Mouse (Mus musculus): ENCODE measurements around the gene Gfod1. TPM values are rescaled to one million over a fixed set of nuclear protein-coding genes. Genes with fewer than 3 reads are reported as not detected.

The Gfod1 gene
- total and polyA plus RNA-seq, 2 experiments from 2014 or later, result 2.4 to 22.4 TPM

DNA sequence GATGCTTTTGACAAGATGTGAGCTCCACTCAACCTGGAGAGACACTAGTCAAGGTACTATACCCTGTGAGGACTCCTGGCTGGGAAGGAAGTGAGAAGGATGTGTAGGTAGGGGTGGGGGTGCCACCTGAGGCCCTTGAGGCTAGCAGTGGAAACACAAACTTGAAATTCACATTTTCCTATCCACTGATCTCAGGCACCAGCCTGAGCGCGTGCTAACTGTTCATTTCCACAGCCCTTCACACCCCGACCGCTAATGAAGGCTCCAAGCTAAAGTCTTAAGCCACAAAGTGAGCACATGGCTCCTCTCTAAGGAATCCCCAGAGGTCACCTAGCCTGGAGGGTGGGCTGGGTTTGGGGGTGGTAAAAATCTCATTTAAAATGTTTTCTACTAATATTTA, 57.1 kb downstream of the Gfod1 start:
- Histone ChIP-seq H3K36me3 (ENCODE audit: insufficient read depth, low read length) (peaks cover 7% of the 10 kb centered on the region; the same call in 1 of the 2 replicates), H3K27me3 (ENCODE audit: insufficient read depth, low read length) (no peaks in the 10 kb centered on the region), H3K27ac (ENCODE audit: low read depth, low read length) (no peak overlapping the region), H3K9me3 (ENCODE audit: low read length) (no peaks in the 10 kb centered on the region), H3K4me1 (ENCODE audit: insufficient read depth, low read length) (0 out of 2 replicates have a peak, but pooled peaks cover 1% of the 10 kb centered on the region), H3K9ac (replicated peaks; ENCODE audit: low read length, poor library complexity, severe bottlenecking) (no peak overlapping the region), H3K4me2 (ENCODE audit: low read depth, low read length, poor library complexity, severe bottlenecking) (no peak overlapping the region), H3K4me3 (ENCODE audit: low read depth, low read length) (no peak overlapping the region)
- ATAC-seq (ENCODE audit: low FRiP score), result no peak
- TF ChIP-seq CTCF (IDR thresholded peaks at IDR 0.05), result no peak
- 94% methylated on average over 4 of the region's 4 CpGs for WGBS
- DNase-seq (ENCODE audit: low spot score), result no peak

DNA sequence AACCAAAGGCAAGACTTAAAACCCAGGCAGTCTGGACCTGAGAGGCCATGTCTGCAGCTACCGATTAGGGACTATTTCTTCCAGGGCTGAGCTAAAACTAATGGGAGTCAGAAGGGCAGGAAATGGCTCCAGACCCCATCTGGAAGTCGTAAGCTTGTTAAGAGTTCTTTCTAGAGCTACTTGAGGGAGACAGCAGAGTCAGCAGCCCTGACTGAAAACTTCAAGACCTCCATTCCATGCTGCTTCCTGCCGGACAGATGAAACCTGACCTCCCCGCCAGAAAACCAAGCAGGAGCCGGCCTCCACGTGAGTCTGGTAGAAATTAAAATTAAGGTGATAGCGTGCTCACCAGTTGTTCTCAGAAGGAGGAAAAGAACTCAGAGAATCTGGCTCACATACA, 60.2 kb downstream of the Gfod1 start:
- 0 out of 2 replicates have a peak, but pooled peaks cover 3% of the 10 kb centered on the region for H3K4me1 ChIP-seq (ENCODE audit: insufficient read depth, low read length)
- H3K36me3 ChIP-seq (ENCODE audit: insufficient read depth, low read length), result peaks cover 7% of the 10 kb centered on the region; the same call in 1 of the 2 replicates
- no peak overlapping the region for H3K4me2 ChIP-seq (ENCODE audit: low read depth, low read length, poor library complexity, severe bottlenecking)
- H3K27me3 ChIP-seq (ENCODE audit: insufficient read depth, low read length), result no peaks in the 10 kb centered on the region
- H3K27ac ChIP-seq (ENCODE audit: low read depth, low read length), result no peak overlapping the region
- H3K9ac ChIP-seq (replicated peaks; ENCODE audit: low read length, poor library complexity, severe bottlenecking), result no peak overlapping the region
- TF ChIP-seq CTCF (IDR thresholded peaks at IDR 0.05), result no peak
- H3K9me3 ChIP-seq (ENCODE audit: low read length), result no peaks in the 10 kb centered on the region
- no peak for DNase-seq (ENCODE audit: low spot score)
- no peak overlapping the region for H3K4me3 ChIP-seq (ENCODE audit: low read depth, low read length)
- no peak for ATAC-seq (ENCODE audit: low FRiP score)
- WGBS, result 83% methylated on average over 7 of the region's 7 CpGs

DNA sequence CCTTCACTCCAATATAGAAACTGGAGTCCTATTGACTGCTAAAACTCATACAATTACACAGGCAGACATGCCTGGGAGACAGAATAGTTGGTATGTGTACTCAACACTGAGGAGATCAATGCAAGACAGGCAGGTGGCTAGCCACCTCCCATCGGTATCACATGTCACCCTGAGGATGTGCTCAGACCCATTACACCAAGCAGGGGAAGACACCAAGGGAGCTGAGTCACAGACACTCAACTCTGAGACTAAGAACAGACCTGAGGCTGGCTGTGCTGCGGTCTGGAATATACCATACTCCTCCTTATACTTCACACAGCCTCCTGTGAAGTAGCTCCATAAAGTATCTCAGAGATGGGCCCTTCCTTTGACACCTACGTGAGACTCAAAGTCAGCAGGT, 60.7 kb downstream of the Gfod1 start:
- TF ChIP-seq CTCF (IDR thresholded peaks at IDR 0.05), result no peak
- H3K4me3 ChIP-seq (ENCODE audit: low read depth, low read length), result no peak overlapping the region
- 88% methylated on average over 3 of the region's 3 CpGs for WGBS
- H3K9ac ChIP-seq (replicated peaks; ENCODE audit: low read length, poor library complexity, severe bottlenecking), result no peak overlapping the region
- DNase-seq (ENCODE audit: low spot score), result no peak
- H3K27ac ChIP-seq (ENCODE audit: low read depth, low read length), result no peak overlapping the region
- no peak overlapping the region for H3K4me2 ChIP-seq (ENCODE audit: low read depth, low read length, poor library complexity, severe bottlenecking)
- no peaks in the 10 kb centered on the region for H3K27me3 ChIP-seq (ENCODE audit: insufficient read depth, low read length)
- no peaks in the 10 kb centered on the region for H3K9me3 ChIP-seq (ENCODE audit: low read length)
- H3K4me1 ChIP-seq (ENCODE audit: insufficient read depth, low read length), result 0 out of 2 replicates have a peak, but pooled peaks cover 3% of the 10 kb centered on the region
- H3K36me3 ChIP-seq (ENCODE audit: insufficient read depth, low read length), result peaks cover 7% of the 10 kb centered on the region; the same call in 1 of the 2 replicates
- no peak for ATAC-seq (ENCODE audit: low FRiP score)

DNA sequence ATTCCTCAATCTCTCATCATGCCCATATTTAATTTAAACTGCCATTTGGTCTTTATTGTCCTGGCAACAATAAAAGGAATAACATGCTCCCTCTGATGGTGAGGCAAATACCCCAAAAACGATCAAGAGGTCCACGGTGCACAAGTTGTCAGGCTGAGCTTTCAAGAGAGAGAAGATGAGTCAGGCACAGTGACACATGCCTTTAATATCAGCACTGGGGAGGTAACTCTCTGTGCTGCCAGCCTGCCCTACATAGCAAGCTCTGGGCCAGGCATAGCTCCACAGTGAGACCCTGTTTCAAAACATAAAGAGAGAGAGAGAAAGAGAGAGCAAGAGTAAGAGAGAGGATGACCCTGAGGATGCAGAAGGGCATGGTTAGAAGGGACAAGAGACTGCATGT, 62.2 kb downstream of the Gfod1 start:
- no peaks in the 10 kb centered on the region for H3K9me3 ChIP-seq (ENCODE audit: low read length)
- no peak overlapping the region for H3K4me2 ChIP-seq (ENCODE audit: low read depth, low read length, poor library complexity, severe bottlenecking)
- no peak overlapping the region for H3K27ac ChIP-seq (ENCODE audit: low read depth, low read length)
- no peaks in the 10 kb centered on the region for H3K27me3 ChIP-seq (ENCODE audit: insufficient read depth, low read length)
- ATAC-seq (ENCODE audit: low FRiP score) (no peak), DNase-seq (ENCODE audit: low spot score) (no peak)
- no peak overlapping the region for H3K9ac ChIP-seq (replicated peaks; ENCODE audit: low read length, poor library complexity, severe bottlenecking)
- H3K36me3 ChIP-seq (ENCODE audit: insufficient read depth, low read length), result no peaks in the 10 kb centered on the region
- H3K4me3 ChIP-seq (ENCODE audit: low read depth, low read length), result no peak overlapping the region
- H3K4me1 ChIP-seq (ENCODE audit: insufficient read depth, low read length), result 0 out of 2 replicates have a peak, but pooled peaks cover 6% of the 10 kb centered on the region
- 80% methylated on average over 2 of the region's 2 CpGs for WGBS
- TF ChIP-seq CTCF (IDR thresholded peaks at IDR 0.05), result no peak; the same call in 1 of the 2 replicates

DNA sequence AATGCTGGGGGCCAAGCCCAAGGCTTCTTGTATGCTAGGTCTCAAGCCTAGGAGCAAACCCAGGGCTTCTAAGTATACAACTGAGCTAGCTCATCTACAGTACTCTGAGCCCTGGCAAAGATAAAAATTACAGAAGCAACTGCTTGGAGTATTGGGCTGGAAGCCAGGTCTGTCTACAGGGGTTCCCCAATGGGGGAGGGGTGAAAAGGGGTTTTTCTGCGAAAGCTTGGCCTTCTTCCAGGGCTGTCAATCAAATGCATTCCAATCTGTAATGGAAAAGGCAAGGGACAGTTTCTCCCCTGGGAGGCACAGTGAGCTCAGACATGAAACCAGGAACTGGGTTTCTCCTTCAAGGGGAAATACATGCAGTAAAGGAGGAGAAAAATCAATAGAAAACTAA, 62.9 kb downstream of the Gfod1 start:
- no peak overlapping the region for H3K4me3 ChIP-seq (ENCODE audit: low read depth, low read length)
- H3K27ac ChIP-seq (ENCODE audit: low read depth, low read length), result no peak overlapping the region
- peak; percentile 74 for DNase-seq (ENCODE audit: low spot score)
- no peak overlapping the region for H3K9ac ChIP-seq (replicated peaks; ENCODE audit: low read length, poor library complexity, severe bottlenecking)
- no peak overlapping the region for H3K4me2 ChIP-seq (ENCODE audit: low read depth, low read length, poor library complexity, severe bottlenecking)
- no peaks in the 10 kb centered on the region for H3K36me3 ChIP-seq (ENCODE audit: insufficient read depth, low read length)
- H3K9me3 ChIP-seq (ENCODE audit: low read length), result no peaks in the 10 kb centered on the region
- ATAC-seq (ENCODE audit: low FRiP score), result no peak
- H3K27me3 ChIP-seq (ENCODE audit: insufficient read depth, low read length), result no peaks in the 10 kb centered on the region
- 0 out of 2 replicates have a peak, but pooled peaks cover 6% of the 10 kb centered on the region for H3K4me1 ChIP-seq (ENCODE audit: insufficient read depth, low read length)
- no peak for TF ChIP-seq CTCF (IDR thresholded peaks at IDR 0.05)
- WGBS, result 4% methylated on average over 1 of the region's 1 CpGs

DNA sequence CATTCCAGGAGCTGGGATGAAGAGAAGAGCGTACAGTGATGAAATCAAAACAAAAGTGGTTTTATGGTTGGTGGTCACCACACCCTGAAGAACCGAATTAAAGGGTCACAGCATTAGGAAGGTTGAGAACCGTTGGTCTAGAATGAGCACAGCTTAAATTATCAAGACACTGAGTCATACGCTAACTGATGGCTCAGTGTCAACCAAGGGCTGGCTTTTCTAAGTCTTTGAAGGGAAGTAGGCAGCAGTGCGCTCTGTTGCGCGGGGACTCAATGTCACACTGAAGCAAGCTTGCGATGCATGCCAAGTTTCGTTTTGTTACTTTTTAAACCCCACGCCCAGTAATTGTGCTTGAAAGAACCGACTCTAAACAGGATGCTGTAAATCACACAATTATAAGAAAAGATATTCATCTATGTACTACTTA, 64.2 kb downstream of the Gfod1 start:
- 79% methylated on average over 11 of the region's 11 CpGs for WGBS

More for the DNA sequence above, 64.2 kb downstream of the Gfod1 start:
- no peaks in the 10 kb centered on the region for H3K36me3 ChIP-seq (ENCODE audit: insufficient read depth, low read length)
- no peak overlapping the region for H3K9ac ChIP-seq (replicated peaks; ENCODE audit: low read length, poor library complexity, severe bottlenecking)
- H3K27me3 ChIP-seq (ENCODE audit: insufficient read depth, low read length), result no peaks in the 10 kb centered on the region
- H3K4me3 ChIP-seq (ENCODE audit: low read depth, low read length), result no peak overlapping the region
- no peaks in the 10 kb centered on the region for H3K9me3 ChIP-seq (ENCODE audit: low read length)
- H3K27ac ChIP-seq (ENCODE audit: low read depth, low read length), result no peak overlapping the region
- peak; percentile 35 for DNase-seq (ENCODE audit: low spot score)
- H3K4me1 ChIP-seq (ENCODE audit: insufficient read depth, low read length), result peaks cover 14% of the 10 kb centered on the region; the same call in 1 of the 2 replicates
- TF ChIP-seq CTCF (IDR thresholded peaks at IDR 0.05), result no peak
- no peak overlapping the region for H3K4me2 ChIP-seq (ENCODE audit: low read depth, low read length, poor library complexity, severe bottlenecking)
- ATAC-seq (ENCODE audit: low FRiP score), result no peak
